Mouse (Mus musculus) megakaryocyte, adult 5-6 weeks (primary cell): ENCODE results near the gene Vmn1r222. TPM values are rescaled to one million over a fixed set of nuclear protein-coding genes. Genes with fewer than 3 reads are reported as not detected.
"Not testable (repeated sequence)": the region's sequence is repeated elsewhere in the genome, so short reads cannot be mapped to it uniquely, and the experiment has no call there.

Source experiments
- ATAC-seq: 2 replicates; pipeline ENCODE4 v1.8.0; 2016; ENCODE audit warnings: mild to moderate bottlenecking, inconsistent platforms; ENCODE audit not compliant: poor library complexity, severe bottlenecking
- total RNA-seq, 2 experiments: library from RNA; stranded (forward) in 1 of 2; stranded (reverse) in 1 of 2; fragments of 153-499, 151-499 nt in 1 of 2; fragments of 221-1000, 200-1000 nt in 1 of 2; gene quantifications; 2 replicates each; pipeline versions ENCODE4 v1.2.3 to v1.2.4; 2015 to 2017

Vmn1r222 gene
- not detected in 2 replicates for total RNA-seq (2015)
- not detected in 2 replicates for total RNA-seq (2017)

- not testable (repeated sequence) for ATAC-seq
Measured at GRCm38 (mm10) chr13:23235847-23236246, at the start of gene Vmn1r222. Vmn1r222 (minus strand) TSS chr13:23235947.

GRCm38 (mm10) chr13:23285191-23285920 is 49.6 kb upstream of the Vmn1r222 start:
- ATAC-seq = no peak

GRCm38 (mm10) chr13:23279992-23280391 is 44.2 kb upstream of the Vmn1r222 start:
- ATAC-seq = no peak

GRCm38 (mm10) chr13:23279576-23279975 is 43.8 kb upstream of the Vmn1r222 start:
- ATAC-seq = no peak

GRCm38 (mm10) chr13:23270321-23271101 is 34.8 kb upstream of the Vmn1r222 start:
- ATAC-seq = no peak

GRCm38 (mm10) chr13:23269681-23270080 is 33.9 kb upstream of the Vmn1r222 start:
- ATAC-seq = no peak

- not testable (repeated sequence) for ATAC-seq
Measured at GRCm38 (mm10) chr13:23269127-23269526, 33.4 kb upstream of the Vmn1r222 start.

- not testable (repeated sequence) for ATAC-seq
Measured at GRCm38 (mm10) chr13:23268606-23269005, 32.9 kb upstream of the Vmn1r222 start.

- ATAC-seq = no peak
Measured at GRCm38 (mm10) chr13:23258546-23259048, 22.9 kb upstream of the Vmn1r222 start.

- not testable (repeated sequence) for ATAC-seq
Measured at GRCm38 (mm10) chr13:23246834-23247233, 11.1 kb upstream of the Vmn1r222 start, which contains the start of gene Vmn1r223. Vmn1r223 (plus strand) TSS chr13:23247134.

GRCm38 (mm10) chr13:23213827-23214226 is 21.9 kb downstream of the Vmn1r222 start, which contains the start of gene Vmn1r221:
Vmn1r221 (plus strand) TSS chr13:23214127.
- ATAC-seq = not testable (repeated sequence)

GRCm38 (mm10) chr13:23203885-23204284 is 31.9 kb downstream of the Vmn1r222 start:
- ATAC-seq = not testable (repeated sequence)

- no peak for ATAC-seq
Measured at GRCm38 (mm10) chr13:23187875-23188274, 47.9 kb downstream of the Vmn1r222 start, which contains the start of gene Vmn1r220. Vmn1r220 (minus strand) TSS chr13:23187975.

Other genes with a start within 250 kb of the Vmn1r222 start
- not detected in 2 replicates for gene Vmn1r213, start 228.3 kb downstream of the Vmn1r222 start, total RNA-seq (2015)
- not detected in 2 replicates for gene Vmn1r213, start 228.3 kb downstream of the Vmn1r222 start, total RNA-seq (2017)
- gene Vmn1r214, start 205.5 kb downstream of the Vmn1r222 start, total RNA-seq (2015) = not detected in 2 replicates
- not detected in 2 replicates for gene Vmn1r214, start 205.5 kb downstream of the Vmn1r222 start, total RNA-seq (2017)
- gene Vmn1r215, start 167.9 kb downstream of the Vmn1r222 start, total RNA-seq (2015) = not detected in 2 replicates
- gene Vmn1r215, start 167.9 kb downstream of the Vmn1r222 start, total RNA-seq (2017) = not detected in 2 replicates
- gene Vmn1r217, start 117.7 kb downstream of the Vmn1r222 start, total RNA-seq (2015) = not detected in 2 replicates
- not detected in 2 replicates for gene Vmn1r217, start 117.7 kb downstream of the Vmn1r222 start, total RNA-seq (2017)
- not detected in 2 replicates for gene Vmn1r218, start 102.8 kb downstream of the Vmn1r222 start, total RNA-seq (2015)
- gene Vmn1r218, start 102.8 kb downstream of the Vmn1r222 start, total RNA-seq (2017) = not detected in 2 replicates
- not detected in 2 replicates for gene Vmn1r219, start 76.6 kb downstream of the Vmn1r222 start, total RNA-seq (2015)
- not detected in 2 replicates for gene Vmn1r219, start 76.6 kb downstream of the Vmn1r222 start, total RNA-seq (2017)
- not detected in 2 replicates for gene Vmn1r220, start 48.0 kb downstream of the Vmn1r222 start, total RNA-seq (2015)
- gene Vmn1r220, start 48.0 kb downstream of the Vmn1r222 start, total RNA-seq (2017) = not detected in 2 replicates
- not detected in 2 replicates for gene Vmn1r221, start 21.8 kb downstream of the Vmn1r222 start, total RNA-seq (2015)
- not detected in 2 replicates for gene Vmn1r221, start 21.8 kb downstream of the Vmn1r222 start, total RNA-seq (2017)
- gene Vmn1r223, start 11.2 kb upstream of the Vmn1r222 start, total RNA-seq (2015) = not detected in 2 replicates
- gene Vmn1r223, start 11.2 kb upstream of the Vmn1r222 start, total RNA-seq (2017) = not detected in 2 replicates
- 18.8 and 20.3 TPM in 2 replicates for gene Zfp322a, start 133.3 kb upstream of the Vmn1r222 start, total RNA-seq (2015)
- 39.8 and 46.7 TPM in 2 replicates for gene Zfp322a, start 133.3 kb upstream of the Vmn1r222 start, total RNA-seq (2017)
- gene Abt1, start 187.9 kb upstream of the Vmn1r222 start, total RNA-seq (2015) = 5.1 and 5.2 TPM in 2 replicates
- gene Abt1, start 187.9 kb upstream of the Vmn1r222 start, total RNA-seq (2017) = 6.8 and 11.2 TPM in 2 replicates
- gene Btn1a1, start 230.0 kb upstream of the Vmn1r222 start, total RNA-seq (2015) = not detected in 2 replicates
- not detected in 2 replicates for gene Btn1a1, start 230.0 kb upstream of the Vmn1r222 start, total RNA-seq (2017)